Mouse (Mus musculus): ENCODE measurements around the gene Sertad2. TPM values are rescaled to one million over a fixed set of nuclear protein-coding genes. Genes with fewer than 3 reads are reported as not detected.
A peak's percentile ranks its signal among the peaks of the same experiment; 100 is the strongest.

Gene Sertad2
- total RNA-seq, 2 experiments from 2014 or later: 21.5 to 25.6 TPM

DNA sequence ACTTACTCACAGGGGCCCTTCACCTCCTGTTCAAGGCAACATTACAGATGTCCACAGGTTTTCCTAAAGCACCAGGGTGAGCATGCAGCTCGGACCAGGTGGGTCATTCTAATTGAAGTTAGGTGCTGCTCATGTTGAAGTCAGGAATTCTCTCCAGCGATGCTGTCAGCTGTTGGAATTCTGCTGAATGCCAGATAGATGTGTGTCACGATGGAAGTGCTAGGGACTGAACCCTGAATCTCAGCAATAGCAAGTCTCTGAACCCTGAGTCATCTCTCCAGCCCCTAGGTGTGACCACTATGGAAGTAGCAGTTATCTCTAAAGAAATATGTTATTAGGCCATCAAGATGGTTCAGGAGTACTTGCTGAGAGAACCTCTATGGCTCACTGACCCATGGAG lies 102.5 kb downstream of the Sertad2 start:
- no peak overlapping the region for H3K27ac ChIP-seq
- DNase-seq (ENCODE audit: low spot score in 2 of 2): no peak
- TF ChIP-seq CTCF (conservative IDR thresholded peaks at IDR 0.05): no peak

DNA sequence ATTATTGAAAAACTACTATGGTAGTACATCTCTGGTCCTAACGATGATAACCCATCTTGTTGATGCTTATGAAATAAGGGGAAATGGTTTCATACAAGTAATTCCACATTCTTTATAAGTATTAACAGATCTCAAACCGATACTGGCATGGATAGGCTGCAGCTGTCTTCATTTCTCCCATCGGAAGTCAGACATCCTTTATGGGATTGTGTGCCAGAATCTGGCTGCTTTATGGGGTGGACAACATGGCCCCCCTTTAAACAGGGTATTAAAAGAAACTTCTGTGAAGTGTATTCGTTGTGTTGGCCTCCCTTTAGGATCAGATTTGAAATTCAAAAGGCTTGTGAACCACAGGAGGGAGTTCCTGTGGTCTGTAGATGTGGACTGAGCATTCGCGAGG lies 103.1 kb downstream of the Sertad2 start:
- TF ChIP-seq CTCF (conservative IDR thresholded peaks at IDR 0.05): no peak
- no peak for DNase-seq (ENCODE audit: low spot score in 2 of 2)
- Histone ChIP-seq H3K4me3 (no peak overlapping the region), H3K27ac (no peak overlapping the region)

More for the DNA sequence above, 102.5 kb downstream of the Sertad2 start:
- H3K4me3 ChIP-seq: no peak overlapping the region

DNA sequence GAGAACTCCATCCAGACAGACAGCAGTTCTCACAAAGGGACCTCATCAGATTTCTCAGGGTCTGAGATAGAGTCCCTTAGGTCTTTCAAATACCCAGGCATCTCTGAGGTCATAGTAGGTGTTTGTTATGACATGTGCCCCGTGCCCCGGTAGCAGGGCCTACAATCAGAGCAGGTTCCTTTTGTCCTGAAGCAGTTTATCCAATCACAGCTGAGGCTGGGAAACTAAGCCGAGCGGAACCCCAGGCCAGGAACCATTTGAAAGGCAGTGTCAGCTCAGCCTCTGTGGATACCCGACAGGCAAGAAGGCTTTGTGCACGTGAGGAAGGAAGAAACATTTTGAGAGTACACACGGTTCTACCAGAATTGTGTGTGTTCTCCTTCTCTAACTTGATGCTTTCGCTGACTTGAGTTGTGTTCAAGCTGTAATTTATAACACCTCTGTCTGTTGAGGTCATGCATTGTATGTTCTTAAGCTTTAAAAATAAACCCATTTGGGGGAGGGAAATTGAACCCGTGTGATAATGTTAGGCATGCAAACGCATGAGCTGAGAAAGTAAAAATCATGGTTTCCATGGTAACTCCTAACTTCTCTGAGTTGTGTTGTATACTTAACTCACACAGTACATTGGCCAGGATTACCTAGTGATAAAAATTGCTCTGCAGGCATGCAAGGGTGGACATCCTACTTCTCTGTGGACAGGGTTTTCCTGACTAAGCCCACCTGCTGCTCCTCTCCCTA lies 104.1 kb downstream of the Sertad2 start:
- TF ChIP-seq CTCF (conservative IDR thresholded peaks at IDR 0.05): no peak
- no peak overlapping the region for H3K4me3 ChIP-seq
- H3K27ac ChIP-seq: peak overlapping the region; percentile 59; the same call in 1 of the 2 replicates
- DNase-seq (ENCODE audit: low spot score in 2 of 2): no peak

DNA sequence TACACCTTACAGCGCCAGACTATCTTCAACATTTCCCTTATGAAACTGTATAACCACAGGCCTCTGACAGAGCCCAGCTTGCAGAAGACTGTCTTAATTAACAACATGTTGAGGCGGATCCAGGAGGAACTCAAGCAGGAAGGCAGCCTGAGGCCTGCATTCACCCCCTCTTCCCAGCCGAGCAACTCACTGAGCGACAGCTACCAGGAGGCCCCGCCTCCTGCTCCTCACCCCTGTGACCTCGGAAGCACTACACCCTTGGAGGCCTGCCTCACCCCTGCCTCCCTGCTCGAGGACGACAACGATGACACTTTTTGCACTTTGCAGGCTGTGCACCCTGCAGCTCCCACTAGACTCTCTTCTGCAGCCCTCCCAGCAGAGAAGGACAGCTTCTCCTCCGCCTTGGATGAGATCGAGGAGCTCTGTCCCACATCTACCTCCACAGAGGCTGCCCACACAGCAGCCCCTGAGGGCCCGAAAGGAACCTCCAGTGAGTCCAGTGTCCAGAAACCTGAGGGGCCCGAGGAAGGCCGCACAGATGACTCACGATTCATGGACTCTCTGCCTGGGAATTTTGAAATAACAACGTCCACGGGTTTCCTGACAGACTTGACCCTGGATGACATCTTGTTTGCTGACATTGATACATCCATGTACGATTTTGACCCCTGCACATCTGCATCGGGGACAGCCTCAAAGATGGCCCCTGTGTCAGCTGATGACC lies 105.0 kb downstream of the Sertad2 start:
- H3K4me3 ChIP-seq: no peak overlapping the region
- H3K27ac ChIP-seq: peak overlapping the region; percentile 59; the same call in 1 of the 2 replicates
- no peak for DNase-seq (ENCODE audit: low spot score in 2 of 2)
- TF ChIP-seq CTCF (conservative IDR thresholded peaks at IDR 0.05): no peak

GRCm38 (mm10) chr11:20649477-20649876 lies 106.4 kb downstream of the Sertad2 start:
- TF ChIP-seq CTCF (conservative IDR thresholded peaks at IDR 0.05): no peak; the same call in none of the 2 replicates
- Histone ChIP-seq H3K4me3 (no peak overlapping the region; the same call in 1 of the 2 replicates), H3K27ac (peak overlapping the region; percentile 60)
- DNase-seq (ENCODE audit: low spot score in 2 of 2): no peak

DNA sequence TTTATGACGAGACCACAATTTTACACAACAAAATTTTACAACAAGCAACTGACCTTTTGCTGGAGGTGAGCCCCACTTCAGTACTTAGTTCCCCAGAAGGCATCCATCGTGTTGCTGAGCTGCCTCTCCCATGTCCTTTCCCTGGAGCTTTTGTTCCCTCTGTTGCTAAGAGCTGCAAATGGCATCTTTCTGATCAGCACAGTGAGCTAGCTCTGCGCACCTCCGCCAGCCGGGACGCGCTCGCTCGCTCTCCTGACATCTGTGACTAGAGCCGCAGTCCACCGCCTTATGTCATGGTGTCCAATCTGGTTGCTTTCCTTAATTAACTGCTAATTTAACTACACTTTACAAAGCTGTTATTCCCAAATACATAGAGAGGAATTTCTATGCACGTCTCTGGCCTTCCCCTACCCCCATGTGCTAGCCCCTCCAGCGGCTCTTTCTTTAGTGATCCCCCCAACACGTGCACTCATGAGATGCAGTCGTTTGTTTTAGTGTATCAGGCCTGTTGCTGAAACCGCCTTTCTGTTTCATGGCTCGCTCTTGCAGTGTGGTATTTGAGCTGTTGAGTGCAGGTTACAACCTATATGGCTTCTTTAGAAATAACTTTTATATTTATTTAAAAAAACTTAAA lies 107.1 kb downstream of the Sertad2 start:
- Histone ChIP-seq H3K27ac (peak overlapping the region; percentile 60), H3K4me3 (peak overlapping the region; percentile 3; the same call in 1 of the 2 replicates)
- no peak for TF ChIP-seq CTCF (conservative IDR thresholded peaks at IDR 0.05)
- peak in 1 of 2 experiments; percentile 42 for DNase-seq (ENCODE audit: low spot score in 2 of 2)

DNA sequence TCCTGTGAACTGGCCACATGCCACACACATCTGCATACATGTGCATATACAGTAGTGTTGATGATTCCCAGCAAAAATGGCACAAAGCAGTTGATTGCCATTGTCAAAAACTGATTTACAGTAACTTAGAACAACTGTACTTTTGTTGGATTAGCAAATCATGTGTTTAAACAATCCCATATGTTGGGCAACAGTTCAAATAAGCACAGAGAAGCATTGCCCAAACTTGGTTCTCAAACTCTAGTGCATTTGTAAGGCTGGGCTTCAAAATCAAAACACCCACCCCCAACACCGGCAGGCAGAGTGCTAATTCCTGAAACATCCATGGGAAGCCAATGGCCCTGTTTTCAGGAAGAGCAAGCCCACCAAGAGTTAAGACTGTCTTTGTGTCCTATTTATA lies 108.1 kb downstream of the Sertad2 start:
- no peak overlapping the region for H3K27ac ChIP-seq
- no peak for TF ChIP-seq CTCF (conservative IDR thresholded peaks at IDR 0.05)
- no peak overlapping the region for H3K4me3 ChIP-seq
- DNase-seq (ENCODE audit: low spot score in 2 of 2): no peak

- no peak for TF ChIP-seq CTCF (conservative IDR thresholded peaks at IDR 0.05)
- peak; percentile 61 to 72 for DNase-seq (ENCODE audit: low spot score in 2 of 2)
- H3K4me3 ChIP-seq: peak overlapping the region; percentile 36
- peak overlapping the region; percentile 79 for H3K27ac ChIP-seq
Observed at GRCm38 (mm10) chr11:20655795-20656710, 113.0 kb downstream of the Sertad2 start.

DNA sequence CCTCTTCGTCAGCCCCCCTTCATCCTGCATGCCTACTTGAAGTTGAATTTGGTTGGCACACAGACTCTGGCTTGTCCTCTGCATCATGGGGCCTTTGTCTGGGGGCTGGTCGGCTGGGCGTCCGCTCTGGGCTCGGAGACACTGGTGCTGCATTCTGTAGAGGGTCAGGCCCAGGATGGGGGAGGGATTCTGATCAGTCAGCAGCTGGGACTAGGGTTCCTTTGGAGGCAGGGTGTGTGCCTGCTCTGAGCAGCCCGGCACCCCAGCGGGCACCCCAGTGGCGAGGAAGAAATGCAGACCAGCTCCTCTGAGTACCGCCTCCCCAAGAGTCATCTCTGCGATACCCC lies 113.6 kb downstream of the Sertad2 start:
- DNase-seq (ENCODE audit: low spot score in 2 of 2): no peak
- no peak for TF ChIP-seq CTCF (conservative IDR thresholded peaks at IDR 0.05)
- H3K4me3 ChIP-seq: no peak overlapping the region
- peak overlapping the region; percentile 79; the same call in 1 of the 2 replicates for H3K27ac ChIP-seq

- peak in 1 of 2 experiments; percentile 54 for DNase-seq (ENCODE audit: low spot score in 2 of 2)
- H3K27ac ChIP-seq: no peak overlapping the region
- no peak overlapping the region for H3K4me3 ChIP-seq
- peak; percentile 47 for TF ChIP-seq CTCF (conservative IDR thresholded peaks at IDR 0.05)
Observed at GRCm38 (mm10) chr11:20659094-20659493, 116.0 kb downstream of the Sertad2 start.

GRCm38 (mm10) chr11:20660111-20661097 lies 117.4 kb downstream of the Sertad2 start:
- Histone ChIP-seq H3K27ac (no peak overlapping the region), H3K4me3 (no peak overlapping the region)
- no peak for DNase-seq (ENCODE audit: low spot score in 2 of 2)
- TF ChIP-seq CTCF (conservative IDR thresholded peaks at IDR 0.05): no peak
